Mouse (Mus musculus) megakaryocyte, embryonic 14.5 days (primary cell): ENCODE measurements at regions not wholly inside any gene's neighbourhood (a gene's known extent, or its start where the extent isn't known, plus 50 kb on each side); places are given as distances from the start of the nearest gene placed in this dataset.

Experiments used
- FLI1 ChIP-seq: IDR thresholded peaks from 2 replicates; pipeline ENCODE4 v1.6.1; 2012; ENCODE audit warnings: low read length, inconsistent platforms, mixed read lengths
- GATA1 ChIP-seq: IDR thresholded peaks from 3 replicates; pipeline ENCODE4 v1.6.1; 2012; ENCODE audit warnings: mixed read lengths, low read length, inconsistent platforms, borderline replicate concordance

GRCm38 (mm10) chr3:57973546-57973945 lies 125.7 kb upstream of the Pfn2 start:
- TF ChIP-seq GATA1 (no peak), FLI1 (no peak)
